Mouse (Mus musculus): ENCODE data around the gene Grm4.

Gene Grm4

GRCm38 (mm10) chr17:27552215-27553201, 31.3 kb upstream of the Grm4 start:
- in situ Hi-C loops (cut with MboI), result loop anchor here (5.0 kb wide), 1 partner anchor 75 kb away; no protein-coding TSS in a partner anchor

DNA sequence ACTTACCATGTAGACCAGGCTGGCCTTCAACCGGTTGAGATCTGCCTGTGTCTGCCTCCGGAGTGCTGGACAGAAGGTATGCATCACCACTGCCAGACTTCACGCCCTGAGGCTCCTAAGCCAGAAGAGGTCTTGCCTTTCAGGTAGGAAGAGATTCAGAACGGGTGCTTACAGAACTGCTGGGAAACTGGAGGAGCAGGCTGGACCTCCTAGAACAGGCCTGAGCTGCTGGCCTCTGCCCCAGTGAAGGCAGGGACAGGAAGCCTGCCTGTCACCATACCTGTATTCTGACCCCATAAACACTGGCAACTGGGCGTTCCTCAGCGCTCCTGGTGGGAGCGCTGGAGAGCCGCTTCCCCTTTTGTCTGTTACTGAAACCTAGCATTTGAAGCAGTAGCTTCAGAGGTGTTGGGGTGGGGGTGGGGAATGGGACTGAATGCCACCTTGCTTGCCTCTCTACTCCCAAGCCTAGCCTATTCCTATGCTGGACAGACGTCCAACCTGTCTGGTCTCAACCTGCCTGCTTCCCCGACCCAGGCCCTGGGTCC, 30.3 kb upstream of the Grm4 start:
- in situ Hi-C loops (cut with MboI), result loop anchor here (5.0 kb wide), 1 partner anchor 76 kb away; no protein-coding TSS in a partner anchor

- in situ Hi-C loops (cut with MboI), result no loop called here
Observed at GRCm38 (mm10) chr17:27549234-27549633, 28.0 kb upstream of the Grm4 start.

- in situ Hi-C loops (cut with MboI), result no loop called here
Observed at GRCm38 (mm10) chr17:27547253-27547868, 26.2 kb upstream of the Grm4 start.

GRCm38 (mm10) chr17:27546574-27547085, 25.4 kb upstream of the Grm4 start:
- in situ Hi-C loops (cut with MboI), result no loop called here

DNA sequence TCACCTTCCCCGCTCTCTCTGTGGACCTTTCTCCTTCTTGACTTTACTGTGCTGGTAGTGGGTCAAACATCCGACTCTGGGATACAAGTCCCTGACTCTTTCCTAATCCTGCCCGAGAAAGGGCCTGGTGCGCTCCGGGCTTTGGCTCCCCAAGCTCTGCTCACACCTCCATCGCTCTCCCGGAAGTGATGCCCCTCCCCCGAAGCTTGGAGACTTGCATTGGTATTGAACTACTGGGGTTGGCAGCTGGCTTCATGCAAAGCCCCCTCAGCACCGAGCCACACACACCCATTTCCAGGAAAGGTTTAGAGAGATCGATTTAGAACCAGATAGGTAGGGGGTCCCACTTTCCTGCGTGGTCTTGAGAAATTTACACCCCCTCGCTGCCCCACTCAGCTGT, 24.8 kb upstream of the Grm4 start:
- in situ Hi-C loops (cut with MboI), result no loop called here

GRCm38 (mm10) chr17:27544551-27544950, 23.3 kb upstream of the Grm4 start:
- in situ Hi-C loops (cut with MboI), result no loop called here

- in situ Hi-C loops (cut with MboI), result no loop called here
Observed at GRCm38 (mm10) chr17:27541984-27542383, 20.8 kb upstream of the Grm4 start.

DNA sequence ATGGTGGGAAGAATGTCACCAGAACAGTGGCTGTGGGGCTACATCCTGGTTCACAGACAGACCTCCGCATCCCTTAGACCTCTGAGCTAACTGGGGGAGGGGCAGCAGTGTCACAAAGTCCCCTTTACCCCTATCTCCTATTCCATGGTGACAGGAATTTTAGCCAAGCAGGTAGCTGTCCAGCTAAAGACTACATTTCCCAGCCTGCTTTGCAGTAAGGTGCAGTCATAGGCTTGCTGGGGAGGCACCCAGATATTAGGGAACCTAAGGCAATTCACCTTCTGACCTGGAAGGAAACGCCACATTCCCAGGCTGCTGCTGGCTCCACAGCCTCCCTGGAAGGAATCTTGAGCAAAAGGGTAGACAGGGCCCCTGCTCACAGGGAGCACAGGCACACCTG, 20.1 kb upstream of the Grm4 start:
- in situ Hi-C loops (cut with MboI), result no loop called here

DNA sequence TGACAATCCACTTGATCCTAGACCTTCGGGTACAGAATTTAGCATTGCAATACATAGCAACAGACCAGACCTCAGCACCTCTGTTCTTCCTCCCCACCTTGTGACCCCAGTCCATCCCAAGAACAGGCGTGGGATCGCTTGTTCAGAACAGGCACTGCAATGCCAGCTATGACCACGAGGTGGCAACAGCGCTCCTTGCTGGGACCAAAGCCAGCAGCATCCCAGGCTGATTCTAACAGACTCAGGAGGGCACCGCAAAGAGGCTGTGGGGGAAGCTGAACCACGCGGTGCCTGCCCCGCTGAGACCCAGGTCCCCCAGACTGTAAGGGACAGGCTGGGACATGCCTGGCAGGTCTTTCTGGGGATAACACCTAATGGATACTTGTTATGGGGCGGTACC, 13.5 kb upstream of the Grm4 start:
- in situ Hi-C loops (cut with MboI), result no loop called here

DNA sequence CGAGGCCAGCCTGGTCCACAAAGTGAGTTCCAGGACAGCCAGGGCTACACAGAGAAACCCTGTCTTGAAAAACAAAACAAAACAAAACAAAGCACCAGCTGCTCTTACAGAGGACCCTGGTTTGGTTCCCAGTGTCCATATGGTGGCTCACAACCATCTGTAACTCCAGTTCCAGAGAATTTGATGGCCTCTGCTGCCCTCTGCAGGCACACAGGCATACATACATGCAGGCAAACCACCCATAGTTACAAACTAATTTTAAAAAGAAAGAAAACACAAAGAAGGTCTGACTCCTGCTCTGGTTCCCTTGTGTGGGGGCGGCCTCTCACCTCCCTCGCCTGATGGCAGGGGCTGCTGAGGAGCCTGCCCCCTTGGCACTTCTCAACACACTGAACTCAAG, 12.2 kb upstream of the Grm4 start:
- in situ Hi-C loops (cut with MboI), result no loop called here

DNA sequence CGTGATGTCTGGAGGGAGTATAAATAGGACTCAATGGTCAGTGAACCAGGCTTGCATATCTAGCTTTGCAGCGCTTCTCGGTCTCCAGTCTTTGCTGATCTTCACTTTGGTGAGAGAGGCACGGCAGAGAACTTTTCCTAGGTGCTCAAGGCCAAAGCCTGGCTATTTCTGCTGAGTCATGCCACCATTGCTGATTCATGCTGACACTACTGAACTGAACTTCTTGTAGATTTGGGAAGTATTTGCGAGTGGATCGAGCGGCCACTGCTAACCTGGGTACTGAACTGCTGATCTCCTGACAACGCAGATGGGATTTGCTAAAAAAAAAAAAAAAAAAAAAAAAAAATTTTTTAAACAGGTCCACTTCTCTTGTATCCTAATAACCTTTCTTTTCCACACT, 10.9 kb upstream of the Grm4 start:
- in situ Hi-C loops (cut with MboI), result no loop called here

DNA sequence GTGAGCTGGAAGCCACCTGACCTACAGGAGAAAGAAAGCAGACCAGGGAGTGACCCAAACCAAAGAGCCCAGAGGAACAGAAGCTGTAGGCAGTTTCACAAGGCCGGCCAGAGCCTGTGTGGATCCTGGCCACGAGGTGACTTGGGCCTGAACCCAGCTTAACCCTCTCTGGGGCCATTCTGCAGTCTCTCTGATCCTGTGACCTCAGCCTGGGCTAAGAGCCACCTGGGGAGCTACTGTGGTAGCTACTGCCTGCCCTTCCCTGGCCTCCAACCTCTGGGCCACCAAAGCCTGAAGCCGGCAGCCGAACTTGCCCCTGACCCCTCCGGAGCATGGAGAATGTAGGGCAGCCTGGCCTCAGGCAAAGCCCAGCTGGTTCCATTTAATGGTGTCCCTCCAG, 7.6 kb upstream of the Grm4 start:
- in situ Hi-C loops (cut with MboI), result no loop called here

DNA sequence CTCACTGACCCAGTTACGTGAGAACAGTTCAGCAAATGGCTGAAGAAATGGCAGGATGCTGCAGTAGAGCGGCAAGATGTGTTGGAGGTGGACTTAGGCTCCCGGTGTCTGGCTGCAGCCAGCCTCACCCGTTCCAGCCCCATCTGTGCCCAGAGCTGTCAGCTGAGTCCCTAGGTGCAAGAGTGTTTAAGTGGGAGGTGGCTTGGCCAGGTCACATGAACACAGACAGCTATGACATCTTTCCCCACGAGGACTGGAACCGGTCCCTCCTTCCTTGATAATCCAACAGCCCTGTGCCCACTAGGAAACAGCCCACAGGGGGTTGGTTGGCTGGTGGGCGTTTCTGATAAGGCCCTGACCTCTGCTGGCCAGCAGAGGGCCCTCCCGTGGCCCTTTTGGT, 6.8 kb upstream of the Grm4 start:
- in situ Hi-C loops (cut with MboI), result no loop called here

DNA sequence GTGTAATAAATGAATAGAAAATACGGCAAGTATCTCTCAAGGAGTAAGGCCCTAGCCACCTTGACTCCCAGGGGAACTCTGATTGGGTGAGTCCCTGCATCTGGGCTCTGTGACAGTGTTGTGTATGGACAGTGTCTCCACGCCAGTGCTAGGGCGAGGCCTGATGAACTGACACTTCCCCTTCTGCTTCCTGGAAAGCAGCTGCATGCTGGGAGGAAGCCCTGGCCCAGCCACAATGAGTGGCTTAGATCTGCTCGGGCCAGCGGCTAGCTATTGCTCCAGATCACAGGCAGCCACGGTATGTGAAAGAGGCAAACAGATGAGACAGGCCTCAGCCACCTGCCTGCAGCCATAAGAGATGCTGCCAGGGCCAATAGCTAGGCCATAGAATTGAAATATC, 6.0 kb upstream of the Grm4 start:
- in situ Hi-C loops (cut with MboI), result no loop called here

GRCm38 (mm10) chr17:27523121-27523520, 1.9 kb upstream of the Grm4 start:
- in situ Hi-C loops (cut with MboI), result no loop called here

GRCm38 (mm10) chr17:27520557-27520956, 646 bp downstream of the Grm4 start:
- in situ Hi-C loops (cut with MboI), result no loop called here

DNA sequence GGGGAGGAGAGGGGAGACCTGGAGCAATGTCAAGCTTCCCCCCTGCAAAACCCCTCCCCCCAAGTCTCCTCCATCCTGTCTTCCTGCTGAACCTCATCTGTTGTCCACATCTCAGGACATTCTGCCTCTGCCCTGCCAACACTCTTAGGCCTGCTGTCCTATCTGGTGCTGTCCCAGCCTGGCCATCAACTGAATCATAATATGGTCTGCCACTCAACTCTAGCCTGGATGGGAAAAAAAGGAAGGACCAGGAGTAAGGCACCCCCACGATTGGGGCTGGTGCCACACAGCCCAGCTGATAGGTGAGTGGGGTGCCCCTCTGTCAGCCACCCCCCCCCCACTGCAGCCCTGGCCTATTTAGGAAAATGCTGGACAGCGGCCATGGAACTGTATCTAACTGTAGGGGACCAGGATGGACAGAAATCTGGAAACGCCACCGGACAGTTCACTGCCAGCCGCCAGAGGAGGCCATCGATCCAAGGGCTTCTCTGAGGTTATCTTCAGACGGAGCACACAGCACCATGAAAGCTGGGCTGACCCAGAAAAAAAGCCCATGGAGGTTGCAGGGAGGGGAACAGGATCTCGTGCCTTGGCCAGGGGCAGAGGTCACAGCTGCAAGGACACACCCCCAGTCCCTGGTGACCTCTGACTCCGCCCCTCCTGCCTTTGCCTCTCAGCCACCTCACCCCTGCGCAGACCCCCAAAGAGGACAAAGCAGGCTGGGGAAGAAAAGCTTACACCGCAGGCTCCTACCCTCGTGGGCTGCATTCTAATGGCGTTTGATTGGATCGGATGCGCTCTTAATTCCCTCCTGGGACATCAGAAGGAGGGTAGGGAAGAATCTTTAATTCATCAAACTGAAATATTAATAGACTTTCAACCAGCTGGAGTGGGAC, 2.3 kb downstream of the Grm4 start:
- in situ Hi-C loops (cut with MboI), result no loop called here

- in situ Hi-C loops (cut with MboI), result no loop called here
Observed at GRCm38 (mm10) chr17:27518296-27518695, 2.9 kb downstream of the Grm4 start.

DNA sequence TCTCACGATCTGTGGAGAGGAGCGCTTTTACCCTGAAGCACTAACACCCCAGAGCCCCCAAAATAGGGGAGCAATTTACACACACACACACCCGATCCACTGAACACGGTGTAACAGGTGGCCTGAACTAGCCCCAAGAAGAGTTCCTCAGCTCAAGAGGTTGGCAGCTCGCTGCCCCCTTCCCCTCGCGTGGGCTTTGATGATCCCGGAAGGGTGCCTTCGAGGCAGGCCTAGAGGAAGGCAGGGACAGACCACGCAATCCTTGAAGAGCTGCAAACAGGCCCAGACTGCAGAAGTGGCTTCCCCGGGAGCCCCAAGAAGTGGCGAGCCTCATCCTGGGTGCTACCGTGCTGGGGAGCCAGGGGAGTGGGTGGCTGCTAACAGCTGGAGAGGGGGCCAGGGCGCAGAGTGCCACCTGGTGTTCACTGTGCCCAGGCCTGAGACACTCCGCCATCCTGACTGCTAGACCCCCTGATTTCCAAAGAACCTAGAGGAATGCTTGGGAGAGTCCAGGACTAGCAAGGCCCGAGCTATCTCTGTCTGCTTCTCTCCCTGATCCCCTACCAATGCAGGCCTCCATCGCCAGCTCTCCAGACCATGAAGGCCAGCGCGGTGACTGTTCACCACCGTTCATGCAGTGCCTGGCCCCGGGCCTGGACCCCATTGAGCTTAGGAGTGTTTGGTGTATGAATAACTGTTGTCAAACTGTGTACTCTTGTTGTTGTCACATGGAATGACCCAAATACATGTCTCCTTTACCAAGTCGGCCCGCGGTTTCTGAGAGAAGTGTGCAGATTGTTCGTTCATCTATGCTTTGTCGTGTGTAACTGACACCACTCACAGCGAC, 7.1 kb downstream of the Grm4 start:
- in situ Hi-C loops (cut with MboI), result no loop called here
